Mouse (Mus musculus): ENCODE measurements at regions not wholly inside any gene's neighbourhood (a gene's known extent, or its start where the extent isn't known, plus 50 kb on each side); places are given as distances from the start of the nearest gene placed in this dataset.

DNA sequence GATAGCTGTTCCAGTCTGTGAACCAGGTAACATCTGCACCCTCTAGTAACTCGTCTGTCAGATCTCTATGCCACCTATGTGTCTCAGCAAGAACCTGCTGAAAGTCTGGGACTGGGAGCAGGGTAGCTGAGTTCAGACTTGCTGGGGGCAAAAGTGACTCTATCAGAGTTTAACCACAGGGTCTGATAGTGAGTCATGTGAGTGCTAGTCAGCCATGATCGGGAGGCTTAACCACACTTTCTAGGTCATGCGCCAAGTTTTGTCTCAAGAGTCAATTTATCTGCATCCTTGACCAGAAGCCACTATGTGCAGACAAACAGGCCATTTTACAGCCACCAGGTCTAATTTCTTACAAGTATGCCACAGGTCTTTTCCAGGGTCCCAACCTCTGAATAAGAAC lies 162.5 kb upstream of the Cdh19 start:
- in situ Hi-C loops (cut with MboI, MseI): loop anchor here (25.0 kb wide), 1 partner anchor 1497 kb away; no protein-coding TSS in a partner anchor
